Mouse (Mus musculus) 3134 (cell line): ENCODE measurements around the gene Neurl1b.

Experiments
- DNase-seq: peaks from one replicate; pipeline ENCODE4 v3.0.0-alpha.2; 2011; ENCODE audit warnings: low spot score; ENCODE audit not compliant: insufficient read length; ENCODE audit errors: extremely low read depth

The Neurl1b gene

GRCm38 (mm10) chr17:26392355-26392754, 22.3 kb upstream of the Neurl1b start:
- DNase-seq = no peak

- DNase-seq = no peak
Measured at GRCm38 (mm10) chr17:26396765-26397164, 17.9 kb upstream of the Neurl1b start.

GRCm38 (mm10) chr17:26397339-26397738, 17.3 kb upstream of the Neurl1b start:
- DNase-seq = no peak

GRCm38 (mm10) chr17:26405340-26406100, 9.1 kb upstream of the Neurl1b start:
- peak; percentile 24 for DNase-seq

- DNase-seq = no peak
Measured at GRCm38 (mm10) chr17:26412967-26413366, 1.7 kb upstream of the Neurl1b start.

GRCm38 (mm10) chr17:26414184-26414522, 476 bp upstream of the Neurl1b start:
- no peak for DNase-seq

- peak; percentile 58 for DNase-seq
Measured at GRCm38 (mm10) chr17:26415355-26415865, 781 bp downstream of the Neurl1b start.

- DNase-seq = no peak
Measured at GRCm38 (mm10) chr17:26416141-26416540, 1.5 kb downstream of the Neurl1b start.

GRCm38 (mm10) chr17:26417770-26418421, 3.3 kb downstream of the Neurl1b start:
- no peak for DNase-seq

GRCm38 (mm10) chr17:26420491-26421247, 6.0 kb downstream of the Neurl1b start:
- peak; percentile 46 for DNase-seq

- DNase-seq = no peak
Measured at GRCm38 (mm10) chr17:26421561-26421960, 6.9 kb downstream of the Neurl1b start.

- DNase-seq = peak; percentile 43
Measured at GRCm38 (mm10) chr17:26422390-26422789, 7.8 kb downstream of the Neurl1b start.

- DNase-seq = no peak
Measured at GRCm38 (mm10) chr17:26423967-26424641, 9.5 kb downstream of the Neurl1b start.

- DNase-seq = no peak
Measured at GRCm38 (mm10) chr17:26424973-26425735, 10.5 kb downstream of the Neurl1b start.

- DNase-seq = no peak
Measured at GRCm38 (mm10) chr17:26433295-26433694, 18.7 kb downstream of the Neurl1b start.

GRCm38 (mm10) chr17:26437089-26437815, 22.6 kb downstream of the Neurl1b start:
- DNase-seq = no peak

GRCm38 (mm10) chr17:26439001-26439400, 24.4 kb downstream of the Neurl1b start:
- DNase-seq = no peak

- DNase-seq = no peak
Measured at GRCm38 (mm10) chr17:26441024-26441423, 26.4 kb downstream of the Neurl1b start.

- DNase-seq = no peak
Measured at GRCm38 (mm10) chr17:26442197-26442596, 27.6 kb downstream of the Neurl1b start.
